Mouse (Mus musculus): ENCODE measurements around the gene Ivd.

- TF ChIP-seq CTCF (IDR thresholded peaks at IDR 0.05; ENCODE audit: control insufficient read depth, insufficient read depth, low read length) (no peak), POLR2A (IDR thresholded peaks at IDR 0.05; ENCODE audit: borderline replicate concordance, control insufficient read depth, low read depth, low read length) (no peak)
Measured at GRCm38 (mm10) chr2:118875316-118875715, 13.6 kb downstream of the Ivd start.
